Mouse (Mus musculus) effector memory CD4-positive, alpha-beta T cell, adult 7 months (primary cell): Measurements from ENCODE around the gene Mtg1. TPM values are rescaled to one million over a fixed set of nuclear protein-coding genes. Genes with fewer than 3 reads are reported as not detected.

Experiments used
- polyA plus RNA-seq: library from polyadenylated mRNA; unstranded; fragments of 100-300 nt; shearing (Covaris generic); gene quantifications from one replicate; pipeline ENCODE4 v1.2.1, GENCODE M21; 2017

Gene Mtg1
- 23.1 TPM for polyA plus RNA-seq

GRCm38 (mm10) chr7:140137135-140138020 is at the start of gene Mtg1:
Mtg1 (plus strand) TSS chr7:140137564.

GRCm38 (mm10) chr7:140092924-140093528 is 44.3 kb upstream of the Mtg1 start, which contains the start of gene Prap1:
Prap1 (plus strand) TSS chr7:140093395.

DNA sequence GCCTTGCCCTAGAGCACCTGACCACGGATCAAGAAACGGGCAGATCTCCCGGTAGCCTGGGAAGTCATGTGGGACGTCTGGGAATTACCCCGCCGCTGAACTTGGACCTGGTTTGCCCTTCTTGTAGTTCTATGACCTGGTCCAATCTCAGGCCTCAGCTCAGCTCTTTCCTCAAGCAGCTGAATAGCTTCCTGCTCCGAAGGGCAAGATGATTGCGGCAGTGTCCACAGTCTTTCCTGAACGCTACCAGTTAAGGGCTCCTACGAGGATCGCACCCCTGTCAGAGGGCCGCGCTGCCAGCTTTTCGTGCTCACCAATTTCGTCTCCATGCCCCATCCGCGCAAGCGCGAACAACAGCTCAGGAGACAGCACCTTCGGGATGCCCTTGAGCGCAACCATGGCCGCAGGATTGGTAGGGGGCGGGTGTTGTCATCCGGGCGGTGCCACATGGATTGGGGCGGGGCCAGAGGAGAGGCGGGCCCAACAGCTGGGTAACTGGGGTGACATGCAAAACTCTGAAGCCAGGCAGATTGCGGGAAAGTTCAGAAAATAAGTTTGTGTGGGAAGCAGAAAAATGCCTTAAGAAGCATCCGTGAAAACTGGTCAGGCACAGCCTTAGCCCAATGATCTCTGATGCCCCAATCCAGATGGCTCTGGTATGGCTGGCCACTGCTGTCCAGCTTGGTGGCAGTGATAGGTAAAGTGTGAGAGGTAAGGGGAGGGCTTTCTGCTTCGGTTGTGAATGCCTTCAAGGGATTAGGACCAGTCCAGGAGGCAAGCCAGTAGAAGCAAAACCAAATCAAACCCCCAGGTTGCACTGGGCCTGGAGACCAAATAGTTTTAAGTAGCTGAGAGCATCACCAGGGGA is 35.1 kb upstream of the Mtg1 start, which contains the start of gene Fuom:
Gene Fuom, minus strand, starts transcription at position 449 of the 868 bp plus-strand sequence.

DNA sequence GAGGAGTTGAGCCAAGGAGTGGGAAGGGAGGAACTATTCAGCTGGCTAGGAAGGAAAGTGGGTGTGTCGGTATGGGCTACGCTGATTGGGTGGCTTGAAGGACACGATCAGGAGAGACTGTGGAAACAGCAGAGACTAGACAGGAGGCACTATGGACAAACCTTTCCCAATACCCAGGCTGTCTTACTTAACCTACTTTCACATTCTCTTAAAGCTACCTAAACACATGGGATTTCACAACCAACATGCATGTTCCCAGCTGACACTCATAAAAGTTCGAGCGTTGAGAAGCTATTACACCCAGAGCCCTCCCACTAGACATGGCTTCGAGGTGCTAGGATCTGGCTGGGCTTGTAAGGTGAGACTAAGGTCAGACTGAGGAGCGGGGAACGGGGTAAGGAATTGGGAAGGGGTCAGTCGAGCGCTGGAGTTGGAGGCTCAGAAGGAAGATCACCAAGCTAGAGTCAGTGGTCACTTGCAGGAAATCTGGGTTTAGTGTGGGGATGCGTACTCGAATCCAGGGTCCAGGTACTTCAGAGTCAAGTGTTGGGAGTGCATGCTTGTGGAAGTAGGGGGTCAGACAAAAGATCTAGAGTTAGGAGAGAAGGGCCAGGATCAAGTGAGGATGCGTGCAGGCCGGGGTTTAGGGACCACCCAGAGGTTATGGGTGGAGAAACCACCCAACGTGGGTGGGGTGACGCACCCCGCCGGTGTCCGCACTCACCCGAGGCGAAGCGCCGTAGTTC is 21.6 kb upstream of the Mtg1 start, which contains the start of gene Paox:
Gene Paox, plus strand, starts transcription at position 217 of the 746 bp plus-strand sequence.

DNA sequence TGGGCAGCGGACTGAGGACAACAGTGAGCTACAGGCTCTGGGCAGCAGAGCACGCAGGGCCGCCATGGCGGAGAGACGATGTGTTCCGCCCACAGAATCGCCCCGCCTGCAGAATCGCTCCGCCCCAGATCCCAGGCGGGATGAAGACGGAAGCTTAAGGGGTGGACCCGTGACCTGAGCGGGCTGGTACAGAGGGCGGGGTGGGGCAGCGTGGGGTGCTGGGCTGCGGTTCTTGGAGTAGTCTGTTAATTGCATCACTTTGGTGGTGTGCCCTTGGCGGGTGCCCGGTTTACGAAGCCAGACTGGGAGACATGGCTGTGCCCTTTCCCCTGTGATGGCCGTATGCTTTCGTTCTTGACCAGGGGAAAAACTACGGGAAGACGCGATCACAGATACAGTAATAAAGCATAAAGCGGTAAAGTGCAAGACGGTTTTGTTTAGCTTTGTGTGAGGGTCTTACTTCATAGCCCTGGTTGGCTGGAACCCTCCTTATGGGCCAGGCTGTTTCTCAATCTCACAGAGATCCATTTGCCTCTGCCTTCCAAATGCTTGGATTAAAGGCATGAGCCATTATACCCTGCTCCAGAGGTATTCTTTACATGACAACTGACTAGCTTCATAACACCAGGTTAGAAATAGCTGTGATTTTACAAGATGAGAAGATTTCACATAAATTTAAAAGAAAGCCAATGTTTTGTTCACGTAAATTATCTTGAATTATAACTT is 20.9 kb upstream of the Mtg1 start, which contains the start of gene Echs1:
Gene Echs1, minus strand, starts transcription at position 148 of the 726 bp plus-strand sequence.

GRCm38 (mm10) chr7:140154218-140154927 is 17.0 kb downstream of the Mtg1 start, which contains the start of gene Sprn:
Sprn (minus strand) TSS chr7:140154877.

DNA sequence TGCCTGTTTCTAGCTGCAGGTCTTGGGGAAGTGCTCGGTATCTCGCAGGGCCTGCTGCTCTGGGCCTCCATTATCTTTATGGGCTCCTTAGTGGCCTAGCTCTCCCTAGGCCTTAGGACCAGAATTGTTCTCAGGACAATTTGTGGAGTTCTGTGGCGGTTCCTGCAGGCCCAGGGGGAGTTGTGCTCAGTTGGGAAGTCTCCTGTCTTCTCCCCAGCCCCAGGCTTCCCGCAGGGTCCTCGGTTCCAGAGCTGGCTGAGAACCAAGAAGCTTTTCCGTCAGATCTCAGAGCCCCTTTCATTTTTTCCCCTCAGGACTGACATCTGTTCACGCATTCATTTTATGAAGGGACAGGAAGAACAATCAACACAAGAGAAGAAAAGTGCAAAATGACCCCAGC is 27.3 kb downstream of the Mtg1 start, which contains the start of gene Olfr522:
Gene Olfr522, minus strand, starts transcription at position 101 of the 400 bp plus-strand sequence.

GRCm38 (mm10) chr7:140172936-140173335 is 35.6 kb downstream of the Mtg1 start, which contains the start of gene Olfr523:
Olfr523 (plus strand) TSS chr7:140173217.

Other genes with a start within 250 kb of the Mtg1 start
- gene Kndc1, start 242.9 kb upstream of the Mtg1 start, polyA plus RNA-seq = 0.23 TPM
- 21.0 TPM for gene Utf1, start 193.8 kb upstream of the Mtg1 start, polyA plus RNA-seq
- 1.9 TPM for gene 6430531B16Rik, start 158.8 kb upstream of the Mtg1 start, polyA plus RNA-seq
- 22.3 TPM for gene Adam8, start 145.0 kb upstream of the Mtg1 start, polyA plus RNA-seq
- 62.9 TPM for gene Zfp511, start 101.2 kb upstream of the Mtg1 start, polyA plus RNA-seq
- gene Tubgcp2, start 100.9 kb upstream of the Mtg1 start, polyA plus RNA-seq = 34.1 TPM
- not detected for gene Msx3, start 88.5 kb upstream of the Mtg1 start, polyA plus RNA-seq
- not detected for gene Caly, start 55.0 kb upstream of the Mtg1 start, polyA plus RNA-seq
- gene Prap1, start 44.2 kb upstream of the Mtg1 start, polyA plus RNA-seq = not detected
- gene Fuom, start 35.1 kb upstream of the Mtg1 start, polyA plus RNA-seq = 6.1 TPM
- 1.3 TPM for gene Paox, start 21.8 kb upstream of the Mtg1 start, polyA plus RNA-seq
- 28.5 TPM for gene Echs1, start 21.1 kb upstream of the Mtg1 start, polyA plus RNA-seq
- gene Sprn, start 17.3 kb downstream of the Mtg1 start, polyA plus RNA-seq = not detected
- 0.13 TPM for gene Olfr522, start 27.2 kb downstream of the Mtg1 start, polyA plus RNA-seq
- not detected for gene Olfr523, start 35.7 kb downstream of the Mtg1 start, polyA plus RNA-seq
- 1.0 TPM for gene Olfr524, start 68.4 kb downstream of the Mtg1 start, polyA plus RNA-seq
- 2.2 TPM for gene Cd163l1, start 80.7 kb downstream of the Mtg1 start, polyA plus RNA-seq
- gene 5830411N06Rik, start 109.7 kb downstream of the Mtg1 start, polyA plus RNA-seq = 18.7 TPM
- 0.32 TPM for gene Olfr525, start 183.3 kb downstream of the Mtg1 start, polyA plus RNA-seq
- not detected for gene Olfr527, start 196.5 kb downstream of the Mtg1 start, polyA plus RNA-seq
- gene Olfr60, start 224.1 kb downstream of the Mtg1 start, polyA plus RNA-seq = not detected
- 1.5 TPM for gene Olfr530, start 238.8 kb downstream of the Mtg1 start, polyA plus RNA-seq